Mouse (Mus musculus): ENCODE data around the gene Dnm1. TPM values are rescaled to one million over a fixed set of nuclear protein-coding genes. Genes with fewer than 3 reads are reported as not detected.

Dnm1 gene
- polyA plus RNA-seq, 1 experiment from 2014 or later, result 5.0 TPM

DNA sequence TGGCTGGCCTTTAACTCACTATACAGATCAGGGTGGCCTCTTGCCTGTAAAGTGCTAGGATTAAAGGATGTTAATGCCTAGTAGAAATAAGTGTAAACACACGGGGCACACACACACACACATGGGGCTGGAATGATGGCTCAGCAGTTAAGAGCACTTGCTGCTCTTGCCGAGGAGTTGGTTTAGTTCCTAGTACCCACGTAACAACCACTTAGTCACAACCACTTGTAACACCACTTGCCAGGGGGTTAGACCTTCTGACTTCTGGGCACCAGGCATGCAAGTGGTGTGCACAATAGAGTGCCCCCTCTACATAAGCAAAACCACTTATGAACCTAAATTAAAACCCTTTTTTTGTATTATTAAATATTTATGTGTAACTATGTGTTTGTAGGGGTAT lies 69.2 kb downstream of the Dnm1 start:
- 45% methylated on average over 3 of the region's 3 CpGs for WGBS
- Histone ChIP-seq H3K4me2 (replicated peaks; ENCODE audit: low read depth, low read length) (no peak overlapping the region), H3K4me3 (ENCODE audit: low read depth, low read length) (no peak overlapping the region), H3K4me1 (ENCODE audit: insufficient read depth, low read depth, low read length) (peaks cover 3% of the 10 kb centered on the region; the same call in 1 of the 2 replicates), H3K27ac (ENCODE audit: low read length) (0 out of 2 replicates have a peak overlapping the region, but pooled peaks have one; percentile 57), H3K36me3 (ENCODE audit: insufficient read depth, low read length) (peaks cover 11% of the 10 kb centered on the region), H3K9me3 (ENCODE audit: low read length) (no peaks in the 10 kb centered on the region), H3K27me3 (replicated peaks; ENCODE audit: insufficient read depth, low read length) (no peaks in the 10 kb centered on the region), H3K9ac (replicated peaks; ENCODE audit: low read depth) (no peak overlapping the region)
- DNase-seq (ENCODE audit: low spot score) (peak; percentile 74), ATAC-seq (peak; percentile 12)
- TF ChIP-seq CTCF (IDR thresholded peaks at IDR 0.05) (no peak), EP300 (IDR thresholded peaks at IDR 0.05) (no peak)

DNA sequence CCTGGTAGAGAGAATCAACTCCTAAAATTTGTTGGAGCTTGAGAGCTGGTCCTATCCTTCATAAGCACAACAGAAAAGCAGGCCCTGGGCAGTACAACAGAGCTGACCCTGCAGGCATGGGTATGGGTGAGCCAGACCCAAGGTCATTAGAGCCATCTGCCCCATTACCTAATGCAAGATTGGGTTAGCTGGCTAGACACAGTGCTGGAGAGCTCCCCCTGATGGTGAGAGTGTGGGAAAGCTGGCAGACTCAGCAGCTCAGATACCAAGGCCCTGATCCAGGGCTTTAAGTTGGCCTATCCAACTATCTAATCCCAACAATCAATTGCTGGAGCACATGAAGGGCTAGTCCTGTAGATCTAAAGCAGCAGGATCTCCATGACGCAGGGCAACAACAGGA lies 70.4 kb downstream of the Dnm1 start:
- DNase-seq (ENCODE audit: low spot score) (peak; percentile 71), ATAC-seq (0 out of 2 replicates have a peak, but pooled peaks have one; percentile 25)
- Histone ChIP-seq H3K36me3 (ENCODE audit: insufficient read depth, low read length) (peaks cover 19% of the 10 kb centered on the region), H3K4me2 (replicated peaks; ENCODE audit: low read depth, low read length) (no peak overlapping the region), H3K4me1 (ENCODE audit: insufficient read depth, low read depth, low read length) (0 out of 2 replicates have a peak, but pooled peaks cover 3% of the 10 kb centered on the region), H3K9ac (replicated peaks; ENCODE audit: low read depth) (no peak overlapping the region), H3K4me3 (ENCODE audit: low read depth, low read length) (no peak overlapping the region), H3K27ac (ENCODE audit: low read length) (no peak overlapping the region), H3K9me3 (ENCODE audit: low read length) (no peaks in the 10 kb centered on the region), H3K27me3 (replicated peaks; ENCODE audit: insufficient read depth, low read length) (no peaks in the 10 kb centered on the region)
- WGBS, result 87% methylated on average over 1 of the region's 1 CpGs
- TF ChIP-seq CTCF (IDR thresholded peaks at IDR 0.05) (peak; percentile 79), EP300 (IDR thresholded peaks at IDR 0.05) (no peak)

DNA sequence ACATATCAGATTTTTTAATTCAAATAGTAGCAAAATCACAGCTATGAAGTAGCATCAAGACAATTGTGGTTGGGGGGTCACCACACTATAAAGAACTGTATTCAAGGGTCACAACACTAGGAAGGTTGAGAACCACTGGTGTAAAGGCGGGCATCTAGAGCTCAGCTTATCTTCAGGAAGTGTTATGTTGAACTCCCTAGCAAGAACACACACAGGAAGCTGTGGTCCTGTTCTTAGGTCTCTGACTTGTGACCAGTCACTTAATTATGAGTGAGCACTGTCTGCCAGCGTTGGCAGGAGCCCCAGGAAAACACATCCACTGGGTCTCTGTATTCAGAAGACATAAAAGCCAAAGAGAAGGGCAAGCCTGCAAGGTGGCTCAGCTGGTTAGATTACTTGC lies 70.8 kb downstream of the Dnm1 start:
- Histone ChIP-seq H3K27ac (ENCODE audit: low read length) (no peak overlapping the region), H3K36me3 (ENCODE audit: insufficient read depth, low read length) (peaks cover 19% of the 10 kb centered on the region), H3K9me3 (ENCODE audit: low read length) (no peaks in the 10 kb centered on the region), H3K4me3 (ENCODE audit: low read depth, low read length) (no peak overlapping the region), H3K9ac (replicated peaks; ENCODE audit: low read depth) (no peak overlapping the region), H3K4me2 (replicated peaks; ENCODE audit: low read depth, low read length) (no peak overlapping the region), H3K27me3 (replicated peaks; ENCODE audit: insufficient read depth, low read length) (no peaks in the 10 kb centered on the region), H3K4me1 (ENCODE audit: insufficient read depth, low read depth, low read length) (0 out of 2 replicates have a peak, but pooled peaks cover 3% of the 10 kb centered on the region)
- TF ChIP-seq EP300 (IDR thresholded peaks at IDR 0.05), result no peak
- no peak for TF ChIP-seq CTCF (IDR thresholded peaks at IDR 0.05)
- no peak for DNase-seq (ENCODE audit: low spot score)
- no peak for ATAC-seq
- 86% methylated on average over 2 of the region's 2 CpGs for WGBS

DNA sequence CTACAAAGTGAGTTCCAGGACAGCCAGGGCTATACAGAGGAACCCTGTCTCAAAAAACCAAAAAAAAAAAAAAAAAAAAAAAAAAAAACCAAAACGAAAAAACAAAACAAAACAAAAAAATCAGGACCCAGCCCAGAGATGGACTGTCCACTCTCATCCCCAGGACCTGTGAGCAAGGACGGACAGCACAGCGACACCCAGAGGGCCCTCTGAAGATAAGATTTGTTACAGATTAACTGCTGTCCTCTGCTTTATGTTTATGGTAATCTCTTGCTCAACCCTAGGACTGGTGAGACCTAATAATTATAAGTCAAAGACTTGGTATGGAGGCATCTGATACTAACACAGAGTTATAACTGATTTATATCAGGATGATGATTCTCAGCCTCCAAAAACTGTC lies 77.3 kb downstream of the Dnm1 start:
- H3K4me1 ChIP-seq (ENCODE audit: insufficient read depth, low read depth, low read length), result no peaks in the 10 kb centered on the region
- 59% methylated on average over 3 of the region's 3 CpGs for WGBS
- DNase-seq (ENCODE audit: low spot score), result no peak
- no peak for ATAC-seq
- H3K4me2 ChIP-seq (replicated peaks; ENCODE audit: low read depth, low read length), result no peak overlapping the region
- no peak for TF ChIP-seq EP300 (IDR thresholded peaks at IDR 0.05)
- 0 out of 2 replicates have a peak, but pooled peaks have one; percentile 11 for TF ChIP-seq CTCF (IDR thresholded peaks at IDR 0.05)
- H3K4me3 ChIP-seq (ENCODE audit: low read depth, low read length), result no peak overlapping the region
- no peaks in the 10 kb centered on the region for H3K9me3 ChIP-seq (ENCODE audit: low read length)
- H3K27ac ChIP-seq (ENCODE audit: low read length), result no peak overlapping the region
- peaks cover 19% of the 10 kb centered on the region for H3K36me3 ChIP-seq (ENCODE audit: insufficient read depth, low read length)
- H3K9ac ChIP-seq (replicated peaks; ENCODE audit: low read depth), result no peak overlapping the region
- no peaks in the 10 kb centered on the region for H3K27me3 ChIP-seq (replicated peaks; ENCODE audit: insufficient read depth, low read length)

DNA sequence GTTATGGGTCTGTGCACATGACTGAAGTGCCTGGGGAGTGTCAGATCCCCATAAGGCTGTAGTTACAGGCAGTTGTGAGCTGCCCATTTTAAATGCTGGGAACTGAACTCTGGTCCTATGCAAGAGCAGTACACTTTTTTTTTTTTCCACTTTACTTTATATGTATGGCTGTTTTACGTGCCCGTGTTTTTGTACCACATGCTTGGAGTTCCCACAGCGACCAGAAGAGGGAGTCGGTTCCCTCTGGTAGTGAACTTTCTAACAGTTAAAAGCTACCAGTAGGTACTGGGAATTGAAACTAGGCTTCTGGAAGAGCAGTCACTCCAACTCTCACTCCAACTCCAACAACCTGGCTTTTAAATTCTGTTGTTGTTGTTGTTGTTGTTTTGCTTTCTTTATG lies 92.5 kb downstream of the Dnm1 start:
- Histone ChIP-seq H3K36me3 (ENCODE audit: insufficient read depth, low read length) (no peaks in the 10 kb centered on the region; the same call in 1 of the 2 replicates), H3K27ac (ENCODE audit: low read length) (no peak overlapping the region), H3K9me3 (ENCODE audit: low read length) (no peaks in the 10 kb centered on the region), H3K4me1 (ENCODE audit: insufficient read depth, low read depth, low read length) (peaks cover 9% of the 10 kb centered on the region; the same call in 1 of the 2 replicates), H3K9ac (replicated peaks; ENCODE audit: low read depth) (no peak overlapping the region), H3K27me3 (replicated peaks; ENCODE audit: insufficient read depth, low read length) (no peaks in the 10 kb centered on the region), H3K4me3 (ENCODE audit: low read depth, low read length) (no peak overlapping the region), H3K4me2 (replicated peaks; ENCODE audit: low read depth, low read length) (no peak overlapping the region)
- TF ChIP-seq CTCF (IDR thresholded peaks at IDR 0.05), result peak; percentile 65
- TF ChIP-seq EP300 (IDR thresholded peaks at IDR 0.05), result no peak
- DNase-seq (ENCODE audit: low spot score) (peak; percentile 61), ATAC-seq (no peak)
- WGBS, result 19% methylated on average over 4 of the region's 4 CpGs

DNA sequence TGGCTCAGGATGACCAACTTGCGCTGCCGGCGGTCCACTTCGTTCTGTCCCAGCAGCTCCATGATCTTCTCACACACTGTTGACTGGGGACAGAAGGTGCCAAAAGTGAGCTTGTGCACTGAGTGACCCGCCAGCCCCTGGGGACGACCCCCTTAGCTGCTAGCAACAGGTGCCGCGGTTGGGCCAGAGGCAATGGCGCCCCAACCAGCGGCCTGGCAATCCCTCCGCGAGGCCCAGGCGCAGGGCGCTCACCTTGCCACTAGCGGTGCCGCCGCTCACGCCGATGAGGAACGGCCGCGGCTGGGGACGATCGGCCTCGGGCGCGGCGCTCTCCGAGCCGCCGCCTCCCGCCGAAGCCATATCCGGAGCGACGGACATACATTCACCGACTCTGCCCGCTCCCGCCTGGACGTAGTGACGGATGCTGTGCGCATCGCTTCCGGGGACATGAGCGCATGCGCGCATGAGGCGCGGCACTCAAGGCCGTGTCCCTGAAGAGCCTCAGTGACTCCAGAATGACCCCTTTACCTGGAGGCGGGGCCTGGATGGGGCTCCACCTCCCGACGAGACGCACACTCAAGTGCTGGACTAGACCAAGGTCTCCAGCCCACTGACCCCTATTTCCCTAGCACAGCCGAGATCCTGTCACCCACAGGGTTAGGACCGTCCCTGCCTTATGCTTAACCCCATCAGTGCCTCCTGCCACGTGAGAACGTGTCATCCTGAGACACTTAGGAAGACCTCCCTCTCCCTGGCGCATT lies 93.3 kb downstream of the Dnm1 start, which contains the start of gene Uck1:
Uck1 (minus strand) TSS at position 503 of the 761 bp plus-strand sequence.
- H3K4me3 ChIP-seq (ENCODE audit: low read depth, low read length), result peak within 1 kb of the TSS; percentile 80
- H3K9me3 ChIP-seq (ENCODE audit: low read length), result no peaks in the 10 kb centered on the region
- TF ChIP-seq CTCF (IDR thresholded peaks at IDR 0.05), result no peak; the same call in 1 of the 2 replicates
- no peak for TF ChIP-seq EP300 (IDR thresholded peaks at IDR 0.05)
- H3K9ac ChIP-seq (replicated peaks; ENCODE audit: low read depth), result peak within 1 kb of the TSS; percentile 77
- H3K4me2 ChIP-seq (replicated peaks; ENCODE audit: low read depth, low read length), result peak within 1 kb of the TSS; percentile 76
- ATAC-seq (peak; percentile 97), DNase-seq (ENCODE audit: low spot score) (peak; percentile 95)
- under 1% methylated on average over 59 of the region's 59 CpGs for WGBS
- H3K27me3 ChIP-seq (replicated peaks; ENCODE audit: insufficient read depth, low read length), result no peaks in the 10 kb centered on the region
- peak within 1 kb of the TSS; percentile 65 for H3K27ac ChIP-seq (ENCODE audit: low read length)
- H3K36me3 ChIP-seq (ENCODE audit: insufficient read depth, low read length), result no peaks in the 10 kb centered on the region; the same call in 1 of the 2 replicates
- H3K4me1 ChIP-seq (ENCODE audit: insufficient read depth, low read depth, low read length), result peaks cover 9% of the 10 kb centered on the region; the same call in 1 of the 2 replicates

Data from lung, postnatal 0 days (tissue).